Comparison of ENCODE assay signal across 8 mouse cellular contexts in the genomic region with DNA sequence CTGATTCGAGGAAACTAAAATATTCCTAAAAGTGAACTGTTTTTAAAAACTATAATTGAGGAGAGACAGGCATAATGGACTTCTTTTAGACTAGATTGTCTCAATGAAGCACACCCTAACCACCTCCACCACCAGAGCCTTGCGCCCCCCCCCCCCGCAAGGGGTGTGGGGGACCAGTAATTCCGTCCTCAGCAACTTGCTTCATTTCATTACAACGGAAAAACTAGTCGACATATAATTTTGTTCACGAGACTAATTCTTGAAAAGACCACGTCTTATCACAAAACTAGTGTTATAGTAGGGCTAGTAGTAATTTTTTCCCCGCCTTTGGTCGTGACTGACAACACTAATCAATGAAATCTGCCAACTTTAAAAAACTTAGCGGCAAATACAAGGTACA. TPM values are rescaled to one million over a fixed set of nuclear protein-coding genes. Genes with fewer than 3 reads are reported as not detected.
DNase-seq lines count a peak whose midpoint lies in the region; ATAC-seq and TF ChIP-seq lines count a peak whose summit lies in the region.

No protein-coding gene starts in this region.

- TF ChIP-seq CTCF in lung, adult 2 months (IDR thresholded peaks at IDR 0.05; ENCODE audit: insufficient read depth, low read length): no peak
- TF ChIP-seq CTCF in intestine, postnatal 0 days (IDR thresholded peaks at IDR 0.05; ENCODE audit: low read depth): no peak

- H3K4me1 ChIP-seq in lung, adult 2 months (ENCODE audit: control insufficient read depth, insufficient read depth, low read length): no peaks in the 10 kb centered on the region; the same call in 1 of the 2 replicates
- H3K4me1 ChIP-seq in intestine, postnatal 0 days (replicated peaks; ENCODE audit: control insufficient read depth, insufficient read depth, low read length): no peaks in the 10 kb centered on the region
- peaks cover 11% of the 10 kb centered on the region for H3K4me1 ChIP-seq in neural tube, embryonic 14.5 days (ENCODE audit: control insufficient read depth, insufficient read depth, low read length)

- H3K4me3 ChIP-seq in lung, adult 2 months (replicated peaks; ENCODE audit: extremely low read depth, low read depth, low read length): peak overlapping the region; percentile 99
- peak overlapping the region; percentile 98 for H3K4me3 ChIP-seq in intestine, postnatal 0 days (ENCODE audit: low read depth, low read length)
- H3K4me3 ChIP-seq in neural tube, embryonic 14.5 days (ENCODE audit: low read depth, low read length): peak overlapping the region; percentile 100

- H3K4me2 ChIP-seq in intestine, postnatal 0 days (replicated peaks; ENCODE audit: low read depth): peak overlapping the region; percentile 75
- peak overlapping the region; percentile 95 for H3K4me2 ChIP-seq in neural tube, embryonic 14.5 days (ENCODE audit: low read depth, low read length)

- intact Hi-C loops in gastrocnemius, postnatal 14 days (cut with DNase I; ENCODE audit: low total_unique reads): no loop called here

- under 1% methylated on average over 11 of the region's 11 CpGs for WGBS in lung, adult 2 months
- 1% methylated on average over 11 of the region's 11 CpGs for WGBS in intestine, postnatal 0 days
- WGBS in neural tube, embryonic 14.5 days: 0% methylated on average over 11 of the region's 11 CpGs

- peak overlapping the region; percentile 99 for H3K9ac ChIP-seq in intestine, postnatal 0 days (ENCODE audit: low read depth, low read length)
- peak overlapping the region; percentile 100 for H3K9ac ChIP-seq in neural tube, embryonic 14.5 days (replicated peaks; ENCODE audit: low read depth, low read length)

- H3K36me3 ChIP-seq in intestine, postnatal 0 days (ENCODE audit: control insufficient read depth, insufficient read depth): peaks cover 22% of the 10 kb centered on the region
- peaks cover 37% of the 10 kb centered on the region for H3K36me3 ChIP-seq in neural tube, embryonic 14.5 days (ENCODE audit: control insufficient read depth, insufficient read depth, low read length)

- no peaks in the 10 kb centered on the region for H3K9me3 ChIP-seq in intestine, postnatal 0 days (ENCODE audit: control insufficient read depth)
- H3K9me3 ChIP-seq in neural tube, embryonic 14.5 days (ENCODE audit: control insufficient read depth, low read length): no peaks in the 10 kb centered on the region

- peak overlapping the region; percentile 99; the same call in 1 of the 2 replicates for H3K27ac ChIP-seq in intestine, postnatal 0 days (ENCODE audit: low read depth, low read length)
- H3K27ac ChIP-seq in neural tube, embryonic 14.5 days (ENCODE audit: low read depth, low read length): no peak overlapping the region

- no peak for DNase-seq in lung, adult 2 months
- DNase-seq in lung, postnatal 4 days: no peak
- peak; percentile 49 for DNase-seq in embryo, embryonic 9.5 days (ENCODE audit: extremely low spot score)
- DNase-seq in retina, postnatal 1 day: no peak
- DNase-seq in gastrocnemius, postnatal 14 days: no peak
- DNase-seq in thymus, postnatal 25 days: no peak

- ATAC-seq in intestine, postnatal 0 days: no peak
- no peak for ATAC-seq in neural tube, embryonic 14.5 days (ENCODE audit: low read depth)

- no peaks in the 10 kb centered on the region for H3K27me3 ChIP-seq in intestine, postnatal 0 days (replicated peaks; ENCODE audit: control insufficient read depth, insufficient read depth, low read length)
- H3K27me3 ChIP-seq in neural tube, embryonic 14.5 days (ENCODE audit: control insufficient read depth, insufficient read depth, low read length): no peaks in the 10 kb centered on the region

- no peak for TF ChIP-seq POLR2A in lung, adult 2 months (IDR thresholded peaks at IDR 0.05; ENCODE audit: borderline replicate concordance, extremely low read depth, low read depth, low read length)

RNA-seq across cellular contexts. Expression of gene Rmi1, which starts 1.5 kb away (rescaled TPM):
- 8.7 and 9.7 TPM in 2 replicates for polyA plus RNA-seq in lung, adult 2 months (2012; rRNA removed)
- polyA plus RNA-seq in intestine, postnatal 0 days (2015; fragmentation: Nextera tagmentation; extraction: Ambion mirVana): 13.2 and 14.0 TPM in 2 replicates
- polyA plus RNA-seq in neural tube, embryonic 14.5 days (2014; fragmentation: Nextera tagmentation; extraction: Ambion mirVana): 27.3 and 28.8 TPM in 2 replicates
- 1 to 10 TPM; 5.1 to 5.4 TPM for total RNA-seq in gastrocnemius, postnatal 14 days (2021)

RNA-seq across cellular contexts. Expression of gene Hnrnpk, which starts 2.6 kb away (rescaled TPM):
- 192 and 290 TPM in 2 replicates for polyA plus RNA-seq in lung, adult 2 months (2012; rRNA removed)
- polyA plus RNA-seq in intestine, postnatal 0 days (2015; fragmentation: Nextera tagmentation; extraction: Ambion mirVana): 424 and 449 TPM in 2 replicates
- polyA plus RNA-seq in neural tube, embryonic 14.5 days (2014; fragmentation: Nextera tagmentation; extraction: Ambion mirVana): 1,230 and 1,490 TPM in 2 replicates
- 100 to 1,000 TPM; 334 to 386 TPM for total RNA-seq in gastrocnemius, postnatal 14 days (2021)

RNA-seq across cellular contexts. Expression of gene 2210016F16Rik, which starts 15.6 kb away (rescaled TPM):
- polyA plus RNA-seq in lung, adult 2 months (2012; rRNA removed): 22.1 and 28.9 TPM in 2 replicates
- 83.0 and 86.1 TPM in 2 replicates for polyA plus RNA-seq in intestine, postnatal 0 days (2015; fragmentation: Nextera tagmentation; extraction: Ambion mirVana)
- 24.5 TPM in 2 replicates for polyA plus RNA-seq in neural tube, embryonic 14.5 days (2014; fragmentation: Nextera tagmentation; extraction: Ambion mirVana)
- 10 to 100 TPM; 10.1 to 10.5 TPM for total RNA-seq in gastrocnemius, postnatal 14 days (2021)

RNA-seq across cellular contexts. Expression of gene Kif27, which starts 41.7 kb away (rescaled TPM):
- polyA plus RNA-seq in lung, adult 2 months (2012; rRNA removed): 0.77 and 0.96 TPM in 2 replicates
- polyA plus RNA-seq in intestine, postnatal 0 days (2015; fragmentation: Nextera tagmentation; extraction: Ambion mirVana): 0.55 and 0.71 TPM in 2 replicates
- polyA plus RNA-seq in neural tube, embryonic 14.5 days (2014; fragmentation: Nextera tagmentation; extraction: Ambion mirVana): 1.9 and 2.3 TPM in 2 replicates
- under 1 TPM; 0.07 to 0.33 TPM for total RNA-seq in gastrocnemius, postnatal 14 days (2021)
